ENCODE assay signal across 8 mouse cellular contexts in the genomic region with DNA sequence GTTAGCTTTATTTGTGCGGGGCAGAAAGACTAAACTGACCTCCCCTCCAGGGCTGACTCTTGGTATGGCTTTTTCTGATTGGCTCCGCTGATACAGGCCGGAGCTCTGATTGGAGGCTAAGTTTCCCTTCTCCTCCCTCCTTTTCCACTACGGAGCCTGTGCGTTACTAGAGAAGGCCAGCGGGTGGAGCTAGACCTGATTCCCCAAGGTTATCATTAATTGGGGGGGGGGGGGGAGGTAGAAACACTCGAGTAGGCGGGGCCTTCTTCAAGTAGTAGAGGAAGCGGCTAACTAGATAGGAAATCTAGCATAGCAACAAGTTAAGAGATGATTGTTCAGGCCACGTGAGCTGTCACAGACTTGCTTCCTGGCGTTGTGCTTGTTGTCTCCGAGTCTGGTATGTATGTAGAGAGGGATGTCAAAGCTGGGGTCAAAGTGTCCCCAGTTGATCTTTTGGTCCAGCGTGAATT. TPM values are rescaled to one million over a fixed set of nuclear protein-coding genes. Genes with fewer than 3 reads are reported as not detected.
DNase-seq lines count a peak whose midpoint lies in the region; ATAC-seq lines count a peak whose summit lies in the region.

No protein-coding gene starts in this region.

- intact Hi-C loops in gastrocnemius, postnatal 14 days (cut with DNase I; ENCODE audit: low total_unique reads): loop anchor here (5.0 kb wide), 1 partner anchor 106 kb away; no protein-coding TSS in a partner anchor

- peak; percentile 69 for ATAC-seq in megakaryocyte, adult 5-6 weeks (ENCODE audit: poor library complexity, severe bottlenecking)

- peak; percentile 70 to 73 for DNase-seq in adrenal gland, adult 18-20 months (ENCODE audit: low spot score in 2 of 2)
- DNase-seq in embryo, embryonic 10 days (ENCODE audit: low spot score): peak; percentile 94
- peak; percentile 87 for DNase-seq in gastrocnemius, postnatal 14 days
- DNase-seq in induced T-regulatory cell, adult 2 months (ENCODE audit: low read depth): peak; percentile 99
- peak; percentile 64 to 76 for DNase-seq in left cerebral cortex, adult 8-10 months (ENCODE audit: low spot score in 2 of 2)
- peak; percentile 84 to 85 for DNase-seq in right cerebral cortex, adult 2 months (ENCODE audit: low spot score in 2 of 2)
- peak; percentile 69 for DNase-seq in urinary bladder, postnatal 25 days (ENCODE audit: low spot score)

RNA-seq across cellular contexts. Expression of gene Icam5, which starts 1.1 kb away (rescaled TPM):
- total RNA-seq in adrenal gland, adult 18-20 months (2021): under 1 TPM; 0.13 to 0.23 TPM
- total RNA-seq in gastrocnemius, postnatal 14 days (2021): under 1 TPM; 0.07 to 0.10 TPM
- total RNA-seq in left cerebral cortex, adult 8-10 months (2022): 100 to 1,000 TPM; 194 to 206 (median 202) TPM
- total RNA-seq in megakaryocyte, adult 5-6 weeks (2015): not detected in 2 replicates
- total RNA-seq in megakaryocyte, adult 5-6 weeks (2017): not detected in 2 replicates

RNA-seq across cellular contexts. Expression of gene Icam4, which starts 1.6 kb away (rescaled TPM):
- total RNA-seq in adrenal gland, adult 18-20 months (2021): 1 to 10 TPM; 1.2 to 4.8 TPM
- under 1 TPM; 0.29 to 0.43 TPM for total RNA-seq in gastrocnemius, postnatal 14 days (2021)
- 1 to 10 TPM; 1.5 to 2.3 (median 1.8) TPM for total RNA-seq in left cerebral cortex, adult 8-10 months (2022)
- 0.91 and 1.1 TPM in 2 replicates for total RNA-seq in megakaryocyte, adult 5-6 weeks (2015)
- 0.44 and 2.4 TPM in 2 replicates for total RNA-seq in megakaryocyte, adult 5-6 weeks (2017)

RNA-seq across cellular contexts. Expression of gene Icam1, which starts 15.0 kb away (rescaled TPM):
- total RNA-seq in adrenal gland, adult 18-20 months (2021): 10 to 100 TPM in 1 of 2 experiments, 1 to 10 TPM in 1; 9.0 to 31.8 TPM
- total RNA-seq in gastrocnemius, postnatal 14 days (2021): 1 to 10 TPM; 3.1 to 3.4 TPM
- total RNA-seq in left cerebral cortex, adult 8-10 months (2022): 1 to 10 TPM; 2.2 to 4.8 (median 4.1) TPM
- 9.6 and 15.3 TPM in 2 replicates for total RNA-seq in megakaryocyte, adult 5-6 weeks (2015)
- 19.5 and 20.5 TPM in 2 replicates for total RNA-seq in megakaryocyte, adult 5-6 weeks (2017)

RNA-seq across cellular contexts. Expression of gene Mrpl4, which starts 28.3 kb away (rescaled TPM):
- 100 to 1,000 TPM; 122 to 124 TPM for total RNA-seq in adrenal gland, adult 18-20 months (2021)
- 10 to 100 TPM; 50.8 to 54.9 TPM for total RNA-seq in gastrocnemius, postnatal 14 days (2021)
- 10 to 100 TPM; 55.3 to 68.0 (median 56.9) TPM for total RNA-seq in left cerebral cortex, adult 8-10 months (2022)
- total RNA-seq in megakaryocyte, adult 5-6 weeks (2015): 47.3 and 63.6 TPM in 2 replicates
- total RNA-seq in megakaryocyte, adult 5-6 weeks (2017): 44.5 and 50.3 TPM in 2 replicates

RNA-seq across cellular contexts. Expression of gene Zglp1, which starts 36.1 kb away (rescaled TPM):
- total RNA-seq in adrenal gland, adult 18-20 months (2021): not detected
- not detected for total RNA-seq in gastrocnemius, postnatal 14 days (2021)
- 1 to 10 TPM in 2 of 4 experiments, not detected in 2; 1.1 to 1.7 TPM for total RNA-seq in left cerebral cortex, adult 8-10 months (2022)
- total RNA-seq in megakaryocyte, adult 5-6 weeks (2015): 1.2 TPM in 1 of 2 replicates, not detected in the other
- total RNA-seq in megakaryocyte, adult 5-6 weeks (2017): not detected in 2 replicates

Comparison
In these comparisons a context has a peak if more than half of its experiments do, and no peak if none do; other contexts are left out.
1. Peak in every context shown above with its lines: DNase-seq and ATAC-seq.
2. RNA of gene Icam5, which starts 1.1 kb away (total RNA-seq): 194 to 206 TPM in left cerebral cortex, adult 8-10 months; 0.13 to 0.23 TPM in adrenal gland, adult 18-20 months, 0.07 to 0.10 TPM in gastrocnemius, postnatal 14 days and not detected in megakaryocyte, adult 5-6 weeks; every median in the first group is over 100 times any median in the second.